Mouse (Mus musculus) R1 (cell line): ENCODE results near the gene Btbd35f14.
"Not testable (repeated sequence)": the region's sequence is repeated elsewhere in the genome, so short reads cannot be mapped to it uniquely, and the experiment has no call there.

Source experiments
- DNase-seq: peaks from one replicate; pipeline ENCODE4 v3.0.0-alpha.2; 2018; ENCODE audit warnings: low read depth, low spot score

The Btbd35f14 gene

DNA sequence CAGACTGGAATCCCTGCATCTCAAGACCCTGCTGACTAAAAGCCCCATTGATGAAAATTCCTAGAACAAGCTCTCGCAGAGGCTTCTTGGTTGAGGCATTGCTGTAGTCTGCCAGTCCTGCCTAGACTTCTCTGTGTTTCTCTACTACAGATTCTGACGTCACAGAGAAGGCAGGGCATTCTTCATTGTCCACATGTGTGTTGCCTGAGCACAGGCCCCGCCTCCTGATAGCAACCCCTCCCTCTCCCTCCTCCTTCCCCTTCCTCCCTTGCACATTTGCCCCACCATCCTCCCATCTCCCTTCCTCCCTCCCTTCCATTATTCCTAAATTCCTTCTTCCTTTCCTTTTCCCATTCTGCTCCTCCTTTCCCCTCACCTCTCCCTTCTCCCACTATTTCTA lies at the start of gene Btbd35f14:
Btbd35f14 (minus strand) TSS at position 101 of the 400 bp plus-strand sequence.
- DNase-seq = not testable (repeated sequence)

DNA sequence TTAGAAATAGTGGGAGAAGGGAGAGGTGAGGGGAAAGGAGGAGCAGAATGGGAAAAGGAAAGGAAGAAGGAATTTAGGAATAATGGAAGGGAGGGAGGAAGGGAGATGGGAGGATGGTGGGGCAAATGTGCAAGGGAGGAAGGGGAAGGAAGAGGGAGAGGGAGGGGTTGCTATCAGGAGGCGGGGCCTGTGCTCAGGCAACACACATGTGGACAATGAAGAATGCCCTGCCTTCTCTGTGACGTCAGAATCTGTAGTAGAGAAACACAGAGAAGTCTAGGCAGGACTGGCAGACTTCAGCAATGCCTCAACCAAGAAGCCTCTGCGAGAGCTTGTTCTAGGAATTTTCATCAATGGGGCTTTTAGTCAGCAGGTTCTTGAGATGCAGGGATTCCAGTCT lies 45.3 kb downstream of the Btbd35f14 start, which contains the start of gene Btbd35f13:
Btbd35f13 (plus strand) TSS at position 301 of the 400 bp plus-strand sequence.
- not testable (repeated sequence) for DNase-seq
